Mouse (Mus musculus) forebrain, embryonic 15.5 days (tissue): ENCODE measurements at regions not wholly inside any gene's neighbourhood (a gene's known extent, or its start where the extent isn't known, plus 50 kb on each side); places are given as distances from the start of the nearest gene placed in this dataset.

Source experiments
- ATAC-seq: fragments of 200-750 bp; cut with Nextera tagmentation; replicated peaks from 2 replicates; pipeline ENCODE4 v1.8.0; 2017; ENCODE audit warnings: mild to moderate bottlenecking, moderate TSS enrichment, moderate library complexity
- H3K27ac ChIP-seq: fragments of 300-500 bp; sonication (generic); replicated peaks from 2 replicates; pipeline ENCODE4 v1.5.1; 2015; ENCODE audit warnings: mild to moderate bottlenecking, inconsistent platforms
- H3K27me3 ChIP-seq: fragments of 300-500 bp; sonication (generic); 2 replicates; pipeline ENCODE4 v1.6.1; 2015; ENCODE audit warnings: inconsistent platforms
- H3K36me3 ChIP-seq: fragments of 300-500 bp; sonication (generic); 2 replicates; pipeline ENCODE4 v1.6.1; 2015; ENCODE audit warnings: mild to moderate bottlenecking, inconsistent platforms
- H3K4me1 ChIP-seq: fragments of 300-500 bp; sonication (generic); 2 replicates; pipeline ENCODE4 v1.6.1; 2015; ENCODE audit warnings: inconsistent platforms
- H3K4me2 ChIP-seq: fragments of 300-500 bp; sonication (generic); replicated peaks from 2 replicates; pipeline ENCODE4 v1.6.1; 2015; ENCODE audit warnings: mild to moderate bottlenecking, inconsistent platforms
- H3K4me3 ChIP-seq: fragments of 300-500 bp; sonication (generic); 2 replicates; pipeline ENCODE4 v1.5.1; 2015; ENCODE audit warnings: mild to moderate bottlenecking, inconsistent platforms
- H3K9ac ChIP-seq: fragments of 300-500 bp; sonication (generic); replicated peaks from 2 replicates; pipeline ENCODE4 v1.6.1; 2015; ENCODE audit warnings: mild to moderate bottlenecking, inconsistent platforms
- H3K9me3 ChIP-seq: fragments of 300-500 bp; sonication (generic); 2 replicates; pipeline ENCODE4 v1.6.1; 2016; ENCODE audit warnings: inconsistent platforms
- WGBS: fragments of 180-500 bp; shearing (Covaris S2); methylation state at CpG from one replicate; pipeline ENCODE4 v1.1.7; 2015; ENCODE audit warnings: mixed read lengths; 5-methylcytosine and 5-hydroxymethylcytosine counted together

DNA sequence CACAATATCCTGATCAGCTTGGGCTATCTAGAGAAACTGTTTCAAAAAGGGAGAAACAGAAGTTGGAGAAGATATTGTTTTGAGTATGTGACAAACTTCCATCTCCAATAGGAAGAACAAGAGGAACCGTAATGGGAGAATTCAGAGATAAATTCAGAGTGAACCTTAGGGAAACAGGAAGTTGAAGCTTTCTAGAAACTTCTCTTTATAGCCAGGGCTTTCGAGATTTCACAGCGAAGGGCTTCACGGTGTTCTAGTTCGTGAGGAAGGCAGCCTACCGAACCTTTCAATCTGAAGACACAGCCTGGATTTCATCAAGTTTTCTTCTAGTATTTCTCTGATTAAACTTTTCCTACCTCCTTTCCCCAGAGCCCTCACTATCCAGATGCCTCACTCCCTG lies 201.9 kb upstream of the Amigo2 start:
- H3K4me3 ChIP-seq = no peak overlapping the region
- no peak overlapping the region for H3K27ac ChIP-seq
- 97% methylated on average over 6 of the region's 6 CpGs for WGBS
- no peaks in the 10 kb centered on the region for H3K4me1 ChIP-seq
- no peaks in the 10 kb centered on the region for H3K9me3 ChIP-seq
- H3K36me3 ChIP-seq = no peaks in the 10 kb centered on the region
- ATAC-seq = no peak
- H3K27me3 ChIP-seq = no peaks in the 10 kb centered on the region
- H3K4me2 ChIP-seq = no peak overlapping the region
- no peak overlapping the region for H3K9ac ChIP-seq

DNA sequence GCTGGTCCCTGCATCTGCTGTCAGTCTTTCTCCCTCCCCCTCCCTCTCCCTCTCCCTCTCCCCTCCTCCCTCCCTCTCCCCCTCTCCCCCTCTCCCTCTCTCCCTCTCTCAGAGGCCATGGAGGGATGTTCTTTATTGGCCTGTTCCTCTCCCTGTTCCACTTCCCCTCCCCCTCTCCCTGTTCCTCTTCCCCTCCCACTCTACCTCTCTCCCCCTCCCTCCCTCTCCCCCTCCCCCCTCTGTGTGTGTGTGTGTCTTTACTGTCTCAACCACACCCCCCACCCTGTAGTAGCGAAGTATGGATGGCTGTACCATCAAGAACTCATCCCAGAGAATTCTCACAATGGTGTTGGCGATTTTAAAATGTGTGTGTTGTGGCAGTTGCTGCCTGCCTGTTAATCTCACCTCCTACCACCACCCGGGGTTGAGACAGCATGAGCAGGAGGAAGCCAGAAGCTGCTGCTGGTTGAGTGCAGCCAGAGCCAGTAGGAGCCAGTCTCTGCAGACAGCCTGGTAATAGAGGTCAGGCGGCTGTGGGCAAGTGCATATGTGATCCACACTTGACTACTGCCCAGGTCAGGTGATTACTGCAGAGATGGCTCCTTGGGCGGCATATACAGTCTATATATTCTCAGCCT lies 201.3 kb upstream of the Amigo2 start:
- no peak for ATAC-seq
- Histone ChIP-seq H3K9me3 (no peaks in the 10 kb centered on the region), H3K9ac (no peak overlapping the region), H3K4me2 (no peak overlapping the region), H3K4me3 (no peak overlapping the region), H3K27ac (no peak overlapping the region), H3K27me3 (no peaks in the 10 kb centered on the region), H3K4me1 (no peaks in the 10 kb centered on the region), H3K36me3 (no peaks in the 10 kb centered on the region)
- 67% methylated on average over 5 of the region's 5 CpGs for WGBS

DNA sequence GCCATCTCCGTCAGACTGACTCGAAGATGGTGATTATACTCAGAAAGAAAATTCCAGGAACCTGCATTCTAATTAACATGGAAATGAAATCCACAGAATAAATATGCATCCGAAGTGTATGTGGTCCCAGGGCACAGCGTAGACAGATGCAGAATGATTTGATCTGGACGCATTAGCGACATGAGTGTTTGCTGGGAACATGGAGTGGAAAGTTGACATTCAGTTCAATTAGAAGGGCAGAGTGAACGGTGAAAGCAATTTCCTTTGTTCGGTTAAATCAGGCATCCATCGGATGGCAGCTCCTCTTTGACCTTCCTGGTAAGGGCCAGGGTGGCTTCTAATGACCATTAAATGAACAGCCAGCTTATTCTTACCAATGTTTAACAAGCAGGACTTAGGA lies 199.1 kb upstream of the Amigo2 start:
- Histone ChIP-seq H3K27me3 (no peaks in the 10 kb centered on the region), H3K4me1 (no peaks in the 10 kb centered on the region), H3K9ac (no peak overlapping the region), H3K9me3 (no peaks in the 10 kb centered on the region), H3K36me3 (no peaks in the 10 kb centered on the region), H3K4me3 (no peak overlapping the region), H3K27ac (no peak overlapping the region), H3K4me2 (no peak overlapping the region)
- no peak for ATAC-seq
- 49% methylated on average over 9 of the region's 9 CpGs for WGBS

DNA sequence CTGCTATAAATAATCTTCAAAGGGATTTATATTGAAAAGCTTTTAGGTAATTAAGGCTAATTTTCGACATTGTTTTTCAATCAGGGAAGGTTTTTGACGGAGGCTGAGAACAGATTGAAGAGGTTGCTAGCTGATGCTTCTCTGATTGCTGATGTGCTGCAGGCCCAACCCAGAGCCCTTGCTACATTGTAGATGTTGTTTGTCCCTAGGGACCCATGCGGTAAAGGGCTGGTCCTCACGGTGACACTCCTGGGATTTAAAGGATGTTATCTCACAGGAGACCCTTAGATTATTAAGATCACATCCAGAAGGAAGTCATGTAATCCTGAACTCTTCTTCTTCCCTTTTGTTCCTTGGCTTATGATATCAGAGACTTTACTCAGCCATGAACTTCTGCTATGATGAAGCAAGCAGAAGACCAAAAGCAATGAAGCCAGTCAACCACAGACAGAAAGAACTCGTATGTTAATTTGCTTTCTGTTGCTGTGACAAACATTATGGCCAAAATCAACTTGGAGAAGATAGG lies 191.2 kb upstream of the Amigo2 start:
- Histone ChIP-seq H3K4me1 (no peaks in the 10 kb centered on the region), H3K9me3 (no peaks in the 10 kb centered on the region), H3K27ac (no peak overlapping the region), H3K36me3 (no peaks in the 10 kb centered on the region), H3K27me3 (no peaks in the 10 kb centered on the region), H3K4me2 (no peak overlapping the region), H3K4me3 (no peak overlapping the region), H3K9ac (no peak overlapping the region)
- ATAC-seq = no peak
- 82% methylated on average over 5 of the region's 5 CpGs for WGBS
